Mouse (Mus musculus) layer of hippocampus, postnatal 25 days (tissue): ENCODE data around the gene Slc7a8. TPM values are rescaled to one million over a fixed set of nuclear protein-coding genes. Genes with fewer than 3 reads are reported as not detected.

Experiments used
- DNase-seq, 2 experiments: peaks; one replicate each; pipeline ENCODE4 v3.0.0; 2022; ENCODE audit warnings: mixed read lengths in 2 of 2, low spot score in 1 of 2; ENCODE audit errors: extremely low spot score in 1 of 2
- total RNA-seq, 2 experiments: library from RNA; stranded (reverse); gene quantifications; 2 replicates each; pipeline ENCODE4 v1.2.3; 2021

Slc7a8 gene
- total RNA-seq, 2 experiments from 2014 or later: 54.3 to 61.2 TPM

GRCm38 (mm10) chr14:54706589-54707320 lies 75.0 kb downstream of the Slc7a8 start:
- DNase-seq: no peak

GRCm38 (mm10) chr14:54705844-54706243 lies 75.9 kb downstream of the Slc7a8 start:
- DNase-seq: no peak

- no peak for DNase-seq
Observed at GRCm38 (mm10) chr14:54703207-54703606, 78.5 kb downstream of the Slc7a8 start.

GRCm38 (mm10) chr14:54701298-54701697 lies 80.4 kb downstream of the Slc7a8 start:
- peak; percentile 56 to 87 for DNase-seq

- DNase-seq: no peak
Observed at GRCm38 (mm10) chr14:54699586-54699985, 82.2 kb downstream of the Slc7a8 start.

- no peak for DNase-seq
Observed at GRCm38 (mm10) chr14:54698733-54699132, 83.0 kb downstream of the Slc7a8 start, which contains the start of gene Gm29776. TSS of gene Gm29776 (minus strand) at chr14:54698833.

DNA sequence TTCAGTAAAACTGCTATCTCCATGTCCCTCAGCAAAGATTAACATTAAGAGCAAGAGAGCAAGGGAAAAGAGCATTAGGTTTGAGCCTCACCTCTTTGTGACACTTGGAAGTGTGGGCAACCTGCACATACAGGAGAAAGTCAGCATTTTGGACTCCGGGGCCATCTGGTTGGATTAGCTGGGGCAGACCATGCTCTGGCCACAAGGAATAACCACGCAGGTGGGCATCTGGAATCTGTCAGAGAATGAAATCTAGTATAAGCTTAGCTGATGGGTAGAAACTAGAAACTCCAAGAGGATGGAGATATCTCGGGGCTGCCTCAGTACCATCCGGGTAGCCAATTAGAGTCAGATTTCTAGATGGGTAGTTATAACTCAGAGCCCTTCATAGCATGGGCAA lies 85.0 kb downstream of the Slc7a8 start:
- DNase-seq: no peak

DNA sequence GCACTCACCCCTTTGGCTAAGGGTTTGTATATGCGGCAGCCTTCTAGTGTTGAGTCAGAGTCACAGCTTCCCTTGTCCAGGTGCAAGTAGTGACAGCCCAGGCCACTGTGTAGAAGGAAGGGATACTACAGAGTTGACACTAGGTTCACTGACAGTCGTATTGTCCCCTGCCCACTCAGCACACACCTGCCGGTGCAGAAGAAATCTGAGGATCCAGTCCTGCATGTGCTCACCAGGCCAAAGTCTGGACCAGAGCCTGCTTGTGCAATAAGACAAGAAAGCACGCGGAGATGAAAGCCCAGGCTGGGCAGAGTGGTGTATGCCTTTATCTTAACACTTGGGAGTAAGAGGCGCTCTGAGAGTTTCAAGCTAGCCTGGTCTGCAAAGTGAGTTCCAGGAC lies 86.7 kb downstream of the Slc7a8 start:
- no peak for DNase-seq

GRCm38 (mm10) chr14:54687251-54687650 lies 94.5 kb downstream of the Slc7a8 start:
- no peak for DNase-seq

- peak; percentile 100 for DNase-seq
Observed at GRCm38 (mm10) chr14:54686522-54687143, 95.1 kb downstream of the Slc7a8 start, which contains the start of gene Acin1. TSS of gene Acin1 (minus strand) at chr14:54686931.

GRCm38 (mm10) chr14:54686063-54686521 lies 95.7 kb downstream of the Slc7a8 start, which contains the start of gene 1700123O20Rik:
TSS of gene 1700123O20Rik (plus strand) at chr14:54686216.
- DNase-seq: no peak

- DNase-seq: no peak
Observed at GRCm38 (mm10) chr14:54685471-54685870, 96.3 kb downstream of the Slc7a8 start.

DNA sequence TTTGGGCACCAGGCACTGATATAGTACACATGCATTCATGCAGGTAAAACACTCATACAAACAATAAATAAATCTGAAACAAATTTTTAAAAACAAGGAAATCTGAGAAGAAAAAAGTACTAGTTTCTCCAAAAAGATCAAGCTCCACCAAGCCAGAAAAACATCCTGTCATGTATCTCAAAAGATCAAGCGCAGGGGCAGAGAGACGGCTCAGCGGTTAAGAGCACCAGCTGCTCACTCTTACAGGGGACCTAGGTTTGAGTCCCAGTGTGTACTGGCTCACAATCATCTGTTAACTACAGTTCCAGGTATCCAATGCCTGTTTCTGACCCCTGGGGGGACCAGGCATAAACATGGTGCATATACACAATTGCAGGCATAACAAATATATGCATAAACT lies 99.3 kb downstream of the Slc7a8 start:
- DNase-seq: no peak

DNA sequence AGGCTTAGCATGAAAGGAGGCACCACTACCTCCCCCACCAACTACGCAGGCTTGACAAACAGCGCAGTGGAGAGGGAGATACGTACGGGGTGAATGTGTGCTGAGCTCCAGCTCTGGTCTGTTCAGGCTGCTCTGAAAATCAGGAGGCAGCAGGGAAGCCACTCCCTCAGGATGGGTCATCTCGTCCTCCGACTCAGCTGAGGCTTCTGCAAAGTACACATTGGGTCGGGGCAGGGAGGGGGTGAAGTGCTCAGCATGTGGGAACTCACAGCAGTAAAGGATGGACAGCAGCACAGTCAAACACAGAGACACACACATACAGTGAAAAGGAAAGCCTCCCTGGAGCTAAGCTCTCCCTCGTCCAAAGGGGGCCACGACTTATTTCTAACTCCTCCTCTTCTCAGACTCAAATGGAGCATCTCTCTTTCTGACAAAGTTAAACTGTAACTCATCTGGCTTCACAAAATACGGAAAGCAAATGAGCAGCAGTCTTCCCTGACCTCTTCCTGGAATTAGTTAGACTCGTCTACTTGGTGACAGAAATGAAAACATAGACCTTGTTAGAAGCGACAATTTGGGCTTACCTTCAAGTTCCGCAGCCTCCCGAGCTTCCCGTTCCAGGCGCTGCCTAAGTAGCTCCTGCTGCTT lies 103.0 kb downstream of the Slc7a8 start:
- DNase-seq: no peak

- no peak for DNase-seq
Observed at GRCm38 (mm10) chr14:54676290-54676689, 105.5 kb downstream of the Slc7a8 start.

- DNase-seq: no peak
Observed at GRCm38 (mm10) chr14:54674317-54674716, 107.4 kb downstream of the Slc7a8 start.

Other genes starting within 250 kb of the Slc7a8 start
- gene Haus4, start 227.3 kb downstream of the Slc7a8 start, total RNA-seq: 1 to 10 TPM; 2.4 to 3.9 TPM
- gene Ajuba, start 204.4 kb downstream of the Slc7a8 start, total RNA-seq: 1 to 10 TPM; 1.3 to 2.4 TPM
- 1 to 10 TPM; 5.4 to 8.4 TPM for gene 4931414P19Rik, start 176.0 kb downstream of the Slc7a8 start, total RNA-seq
- 100 to 1,000 TPM; 208 to 218 TPM for gene Psmb5, start 163.9 kb downstream of the Slc7a8 start, total RNA-seq
- gene Psmb11, start 160.5 kb downstream of the Slc7a8 start, total RNA-seq: under 1 TPM; 0.16 to 0.32 TPM
- gene Gm17606, start 141.0 kb downstream of the Slc7a8 start, total RNA-seq: not detected
- 10 to 100 TPM; 17.5 to 22.7 TPM for gene Cdh24, start 140.6 kb downstream of the Slc7a8 start, total RNA-seq
- 10 to 100 TPM; 27.3 to 28.7 TPM for gene 1700123O20Rik, start 95.7 kb downstream of the Slc7a8 start, total RNA-seq
- gene Acin1, start 95.0 kb downstream of the Slc7a8 start, total RNA-seq: 100 to 1,000 TPM; 172 to 215 TPM
- gene Gm29776, start 83.1 kb downstream of the Slc7a8 start, total RNA-seq: not detected
- not detected for gene Cebpe, start 69.8 kb downstream of the Slc7a8 start, total RNA-seq
- not detected for gene Rnf212b, start 32.2 kb upstream of the Slc7a8 start, total RNA-seq
- 10 to 100 TPM; 21.9 to 23.6 TPM for gene Homez, start 89.0 kb upstream of the Slc7a8 start, total RNA-seq
- gene Ppp1r3e, start 95.6 kb upstream of the Slc7a8 start, total RNA-seq: 10 to 100 TPM; 19.4 to 22.6 TPM
- gene Bcl2l2, start 101.4 kb upstream of the Slc7a8 start, total RNA-seq: 100 to 1,000 TPM; 108 to 117 TPM
- gene Gm20521, start 101.5 kb upstream of the Slc7a8 start, total RNA-seq: 10 to 100 TPM in 1 of 2 experiments, 1 to 10 TPM in 1; 3.1 to 13.8 TPM
- 100 to 1,000 TPM; 193 to 262 TPM for gene Pabpn1, start 110.6 kb upstream of the Slc7a8 start, total RNA-seq
- 100 to 1,000 TPM; 715 to 737 TPM for gene Slc22a17, start 131.2 kb upstream of the Slc7a8 start, total RNA-seq
- gene Efs, start 144.2 kb upstream of the Slc7a8 start, total RNA-seq: 10 to 100 TPM; 11.0 to 12.7 TPM
- gene Il25, start 150.7 kb upstream of the Slc7a8 start, total RNA-seq: under 1 TPM in 1 of 2 experiments, not detected in 1; 0.59 TPM
- gene Cmtm5, start 154.3 kb upstream of the Slc7a8 start, total RNA-seq: 10 to 100 TPM; 75.4 to 89.3 TPM
- gene Myh6, start 185.0 kb upstream of the Slc7a8 start, total RNA-seq: 1 to 10 TPM; 1.4 to 4.8 TPM
- not detected for gene Gm17428, start 195.0 kb upstream of the Slc7a8 start, total RNA-seq
- 10 to 100 TPM in 1 of 2 experiments, 1 to 10 TPM in 1; 7.8 to 10.3 TPM for gene Myh7, start 212.7 kb upstream of the Slc7a8 start, total RNA-seq
- 10 to 100 TPM; 31.4 to 31.8 TPM for gene Ngdn, start 233.5 kb upstream of the Slc7a8 start, total RNA-seq